Mouse (Mus musculus) myocyte (in vitro differentiated cells): ENCODE measurements around the gene Nr3c2. TPM values are rescaled to one million over a fixed set of nuclear protein-coding genes. Genes with fewer than 3 reads are reported as not detected.
A peak's percentile ranks its signal among the peaks of the same experiment; 100 is the strongest.

Experiments used
- H3K27me3 ChIP-seq: one replicate; pipeline ENCODE4 v1.6.1; 2011; ENCODE audit not compliant: control insufficient read depth, insufficient read depth, insufficient read length
- H3K36me3 ChIP-seq: one replicate; pipeline ENCODE4 v1.6.1; 2011; ENCODE audit not compliant: control insufficient read depth, insufficient read depth
- H3K4me2 ChIP-seq: one replicate; pipeline ENCODE4 v1.6.1; 2011; ENCODE audit warnings: low read depth, control low read depth
- H3K4me3 ChIP-seq: one replicate; pipeline ENCODE4 v1.5.1; 2011; ENCODE audit warnings: mild to moderate bottlenecking, control low read depth, moderate library complexity
- H3K79me2 ChIP-seq: one replicate; pipeline ENCODE4 v1.6.1; 2011; ENCODE audit not compliant: control insufficient read depth, insufficient read depth
- H3ac ChIP-seq: one replicate; pipeline ENCODE4 v1.6.1; 2011; ENCODE audit not compliant: control insufficient read depth, insufficient read length
- CEBPB ChIP-seq: IDR thresholded peaks from 2 replicates; pipeline ENCODE4 v1.6.1; 2011; ENCODE audit warnings: mild to moderate bottlenecking, moderate library complexity; ENCODE audit not compliant: poor library complexity, insufficient read depth, severe bottlenecking
- E2F4 ChIP-seq: IDR thresholded peaks from one replicate; pipeline ENCODE4 v1.6.1; 2011; ENCODE audit warnings: mild to moderate bottlenecking, control low read depth, moderate library complexity; ENCODE audit not compliant: insufficient read depth
- MAX ChIP-seq: IDR thresholded peaks from one replicate; pipeline ENCODE4 v1.6.1; 2011; ENCODE audit warnings: low read depth, mild to moderate bottlenecking, control low read depth
- MYOD1 ChIP-seq, 3 experiments: IDR thresholded peaks; one replicate each; pipeline ENCODE4 v1.6.1; 2011; ENCODE audit warnings: control low read depth in 2 of 3, low read depth in 2 of 3, mild to moderate bottlenecking in 2 of 3, moderate library complexity in 1 of 3; ENCODE audit not compliant: insufficient read length in 2 of 3, control insufficient read depth in 1 of 3
- MYOG ChIP-seq, 3 experiments: IDR thresholded peaks; one replicate each; pipeline ENCODE4 v1.6.1; 2011; ENCODE audit warnings: control low read depth in 2 of 3, low read depth in 2 of 3, mild to moderate bottlenecking in 2 of 3; ENCODE audit not compliant: insufficient read length in 2 of 3, control insufficient read depth in 1 of 3, insufficient read depth in 1 of 3
- POLR2A ChIP-seq: IDR thresholded peaks from one replicate; pipeline ENCODE4 v1.6.1; 2011; ENCODE audit warnings: low read depth, mild to moderate bottlenecking, control low read depth, moderate library complexity; ENCODE audit not compliant: insufficient read length
- POLR2AphosphoS2 ChIP-seq: IDR thresholded peaks from one replicate; pipeline ENCODE4 v1.6.1; 2011; ENCODE audit warnings: low read depth, control low read depth; ENCODE audit not compliant: insufficient read length
- REST ChIP-seq: IDR thresholded peaks from one replicate; pipeline ENCODE4 v1.6.1; 2011; ENCODE audit warnings: mild to moderate bottlenecking, control low read depth, moderate library complexity; ENCODE audit not compliant: insufficient read depth, insufficient read length
- SRF ChIP-seq: IDR thresholded peaks from one replicate; pipeline ENCODE4 v1.6.1; 2011; ENCODE audit warnings: low read depth; ENCODE audit not compliant: control insufficient read depth, insufficient read length
- TCF12 ChIP-seq: IDR thresholded peaks from one replicate; pipeline ENCODE4 v1.6.1; 2011; ENCODE audit warnings: mild to moderate bottlenecking, control low read depth; ENCODE audit not compliant: poor library complexity, insufficient read depth, severe bottlenecking
- TCF3 ChIP-seq: IDR thresholded peaks from one replicate; pipeline ENCODE4 v1.6.1; 2011; ENCODE audit warnings: low read depth, control low read depth; ENCODE audit not compliant: insufficient read length
- USF1 ChIP-seq: IDR thresholded peaks from one replicate; pipeline ENCODE4 v1.6.1; 2011; ENCODE audit warnings: low read depth, mild to moderate bottlenecking, control low read depth, moderate library complexity
- polyA plus RNA-seq: library from polyadenylated mRNA; unstranded; fragments of >200 nt; fragmentation: generic; extraction: Trizol; gene quantifications from one replicate; pipeline ENCODE4 v1.2.1, GENCODE M21; 2012; ENCODE audit warnings: missing spikeins

Nr3c2 gene
- polyA plus RNA-seq, 1 experiment: 0.11 TPM

- Histone ChIP-seq H3K36me3 (no peaks in the 10 kb centered on the region), H3K4me2 (no peak overlapping the region), H3K4me3 (no peak overlapping the region), H3ac (no peak overlapping the region), H3K79me2 (no peaks in the 10 kb centered on the region), H3K27me3 (no peaks in the 10 kb centered on the region)
- TF ChIP-seq CEBPB: no peak
- no peak for TF ChIP-seq USF1
- TF ChIP-seq SRF: no peak
These were observed 228.8 kb downstream of the Nr3c2 start for GRCm38 (mm10) chr8:77128006-77128405.

- Histone ChIP-seq H3K79me2 (no peaks in the 10 kb centered on the region), H3K4me3 (no peak overlapping the region), H3ac (no peak overlapping the region), H3K27me3 (no peaks in the 10 kb centered on the region), H3K4me2 (peak overlapping the region; percentile 69), H3K36me3 (no peaks in the 10 kb centered on the region)
- TF ChIP-seq USF1: peak; percentile 85
- no peak for TF ChIP-seq POLR2AphosphoS2
These were observed 233.8 kb downstream of the Nr3c2 start for GRCm38 (mm10) chr8:77132903-77133637.

GRCm38 (mm10) chr8:77133797-77134385 lies 234.6 kb downstream of the Nr3c2 start:
- H3K4me2 ChIP-seq: peak overlapping the region; percentile 51
- H3K79me2 ChIP-seq: no peaks in the 10 kb centered on the region
- no peak overlapping the region for H3K4me3 ChIP-seq

GRCm38 (mm10) chr8:77145285-77145684 lies 246.0 kb downstream of the Nr3c2 start:
- no peak overlapping the region for H3ac ChIP-seq
- no peaks in the 10 kb centered on the region for H3K36me3 ChIP-seq
- H3K79me2 ChIP-seq: no peaks in the 10 kb centered on the region
- no peak for TF ChIP-seq REST
- TF ChIP-seq USF1: no peak
- TF ChIP-seq SRF: no peak
- no peak for TF ChIP-seq E2F4
- no peak for TF ChIP-seq POLR2A
- no peaks in the 10 kb centered on the region for H3K27me3 ChIP-seq
- H3K4me3 ChIP-seq: no peak overlapping the region
- H3K4me2 ChIP-seq: no peak overlapping the region

More at GRCm38 (mm10) chr8:77133797-77134385, 234.6 kb downstream of the Nr3c2 start:
- no peaks in the 10 kb centered on the region for H3K27me3 ChIP-seq
- no peaks in the 10 kb centered on the region for H3K36me3 ChIP-seq
- TF ChIP-seq POLR2A (no peak), CEBPB (no peak), SRF (no peak), MAX (no peak), POLR2AphosphoS2 (no peak), MYOD1 (IDR thresholded peaks at IDR 0.05; ENCODE audit: control insufficient read depth in 1 of 3, insufficient read length in 2 of 3, low read depth in 2 of 3) (no peak), TCF12 (no peak), TCF3 (no peak), E2F4 (no peak), MYOG (IDR thresholded peaks at IDR 0.05; ENCODE audit: control insufficient read depth in 1 of 3, insufficient read depth in 1 of 3, insufficient read length in 2 of 3, low read depth in 2 of 3) (no peak), REST (no peak), USF1 (no peak)
- H3ac ChIP-seq: no peak overlapping the region

GRCm38 (mm10) chr8:77154496-77154895 lies 255.3 kb downstream of the Nr3c2 start:
- Histone ChIP-seq H3K79me2 (no peaks in the 10 kb centered on the region), H3ac (no peak overlapping the region), H3K27me3 (no peaks in the 10 kb centered on the region), H3K4me3 (no peak overlapping the region), H3K4me2 (no peak overlapping the region), H3K36me3 (no peaks in the 10 kb centered on the region)
- no peak for TF ChIP-seq E2F4
- TF ChIP-seq MYOD1 (IDR thresholded peaks at IDR 0.05; ENCODE audit: control insufficient read depth in 1 of 3, insufficient read length in 2 of 3, low read depth in 2 of 3): no peak
- TF ChIP-seq REST: no peak
- TF ChIP-seq MAX: no peak
- TF ChIP-seq USF1: no peak
- no peak for TF ChIP-seq MYOG (IDR thresholded peaks at IDR 0.05; ENCODE audit: control insufficient read depth in 1 of 3, insufficient read depth in 1 of 3, insufficient read length in 2 of 3, low read depth in 2 of 3)
- TF ChIP-seq TCF3: no peak
- TF ChIP-seq TCF12: no peak
- TF ChIP-seq SRF: no peak
